Mouse (Mus musculus) intestine, postnatal 0 days (tissue): ENCODE measurements around the gene Sult1a1. TPM values are rescaled to one million over a fixed set of nuclear protein-coding genes. Genes with fewer than 3 reads are reported as not detected.

ENCODE experiments used
- ATAC-seq: fragments of 200-750 bp; cut with Nextera tagmentation; 2 replicates; pipeline ENCODE4 v1.8.0; 2017; ENCODE audit warnings: mild to moderate bottlenecking, moderate TSS enrichment, moderate library complexity
- H3K27ac ChIP-seq: fragments of 300-500 bp; sonication (generic); 2 replicates; pipeline ENCODE4 v1.5.1; 2014; ENCODE audit warnings: mild to moderate bottlenecking, low read depth, low read length, moderate library complexity
- H3K27me3 ChIP-seq: fragments of 300-500 bp; sonication (generic); replicated peaks from 2 replicates; pipeline ENCODE4 v1.6.1; 2014; ENCODE audit warnings: low read length, mixed read lengths; ENCODE audit not compliant: control insufficient read depth, insufficient read depth
- H3K36me3 ChIP-seq: fragments of 300-500 bp; sonication (generic); 2 replicates; pipeline ENCODE4 v1.6.1; 2014; ENCODE audit warnings: mild to moderate bottlenecking, moderate library complexity; ENCODE audit not compliant: control insufficient read depth, insufficient read depth
- H3K4me1 ChIP-seq: fragments of 300-500 bp; sonication (generic); replicated peaks from 2 replicates; pipeline ENCODE4 v1.6.1; 2014; ENCODE audit warnings: antibody characterized with exemption, low read length, mixed read lengths; ENCODE audit not compliant: control insufficient read depth, insufficient read depth
- H3K4me2 ChIP-seq: fragments of 300-500 bp; sonication (generic); replicated peaks from 2 replicates; pipeline ENCODE4 v1.6.1; 2014; ENCODE audit warnings: low read depth, mild to moderate bottlenecking, moderate library complexity
- H3K4me3 ChIP-seq: fragments of 300-500 bp; sonication (generic); 2 replicates; pipeline ENCODE4 v1.5.1; 2014; ENCODE audit warnings: low read depth, low read length
- H3K9ac ChIP-seq: fragments of 300-500 bp; sonication (generic); 2 replicates; pipeline ENCODE4 v1.6.1; 2014; ENCODE audit warnings: mild to moderate bottlenecking, low read depth, low read length
- H3K9me3 ChIP-seq: fragments of 300-500 bp; sonication (generic); 2 replicates; pipeline ENCODE4 v1.6.1; 2016; ENCODE audit warnings: mixed run types; ENCODE audit not compliant: control insufficient read depth
- CTCF ChIP-seq: sonication (generic); IDR thresholded peaks from 2 replicates; pipeline ENCODE4 v1.5.1; 2016; ENCODE audit warnings: low read depth, mild to moderate bottlenecking, control low read depth, antibody characterized with exemption, moderate library complexity
- WGBS: fragments of 180-500 bp; shearing (Covaris S2); extraction: QIAGEN DNeasy Blood & Tissue Kit; methylation state at CpG from one replicate; pipeline ENCODE4 v1.1.7; 2014; 5-methylcytosine and 5-hydroxymethylcytosine counted together
- polyA plus RNA-seq: library from polyadenylated mRNA; unstranded; fragments of >200 nt; fragmentation: Nextera tagmentation; extraction: Ambion mirVana; gene quantifications from 2 replicates; pipeline ENCODE4 v1.2.1, GENCODE M21; 2015

Sult1a1 gene
- 6.8 and 8.2 TPM in 2 replicates for polyA plus RNA-seq

DNA sequence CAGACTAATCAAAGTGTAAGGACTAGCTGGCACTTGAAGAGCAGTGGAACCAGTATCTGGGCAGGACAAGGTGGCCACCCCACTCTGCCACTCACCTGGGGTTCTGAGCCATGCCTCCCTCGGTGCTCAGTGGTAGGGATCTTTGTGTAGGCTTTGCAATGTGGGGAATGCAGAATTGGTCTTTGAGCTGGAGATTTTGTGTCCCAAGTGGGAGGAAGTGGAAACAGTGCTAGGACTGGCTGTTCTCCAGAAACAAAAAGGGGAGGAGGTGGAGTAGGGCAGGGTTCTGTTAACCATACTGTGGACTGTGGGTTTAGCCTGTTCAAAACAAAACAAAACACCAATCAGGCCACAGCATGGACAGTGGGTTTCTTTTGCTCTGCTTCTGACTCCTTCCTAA, at the start of gene Sult1a1:
TSS of gene Sult1a1 (minus strand) at position 226 of the 400 bp plus-strand sequence.
- peak within 1 kb of the TSS; percentile 60 for H3K27ac ChIP-seq
- no peak within 1 kb of the TSS for H3K4me3 ChIP-seq
- ATAC-seq, result no peak
- 67% methylated on average over 1 of the region's 1 CpGs for WGBS
- no peak within 1 kb of the TSS for H3K9ac ChIP-seq
- no peak for TF ChIP-seq CTCF
- H3K4me1 ChIP-seq, result peaks cover 2% of the 10 kb centered on the region; the same call in 1 of the 2 replicates
- H3K27me3 ChIP-seq, result no peaks in the 10 kb centered on the region
- H3K4me2 ChIP-seq, result peak within 1 kb of the TSS; percentile 10; the same call in 1 of the 2 replicates
- no peaks in the 10 kb centered on the region for H3K9me3 ChIP-seq
- peaks cover 22% of the 10 kb centered on the region; the same call in 1 of the 2 replicates for H3K36me3 ChIP-seq

DNA sequence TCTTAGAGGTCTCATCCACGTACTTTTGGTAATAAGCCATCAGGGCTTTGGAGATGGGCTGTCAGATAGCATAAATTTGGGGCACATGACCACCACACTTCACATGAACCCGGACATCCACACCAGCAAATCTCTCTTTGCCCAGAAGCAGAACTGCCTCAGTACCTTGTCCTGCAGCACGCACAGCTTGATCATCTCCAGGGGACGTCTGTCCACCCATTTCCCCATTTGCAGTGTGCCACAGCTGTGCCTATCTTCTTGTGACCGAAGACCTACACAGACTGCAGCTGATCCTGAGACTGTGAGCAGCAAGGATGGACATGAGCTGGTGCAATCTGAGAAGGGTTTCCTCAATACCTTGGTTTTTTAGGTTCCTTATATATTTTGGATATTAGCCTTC, 49.4 kb upstream of the Sult1a1 start:
- Histone ChIP-seq H3K27ac (no peak overlapping the region), H3K4me3 (no peak overlapping the region), H3K36me3 (no peaks in the 10 kb centered on the region), H3K9me3 (no peaks in the 10 kb centered on the region), H3K4me2 (no peak overlapping the region), H3K4me1 (no peaks in the 10 kb centered on the region), H3K27me3 (no peaks in the 10 kb centered on the region), H3K9ac (no peak overlapping the region)
- ATAC-seq, result no peak
- TF ChIP-seq CTCF, result no peak
- WGBS, result 76% methylated on average over 5 of the region's 5 CpGs

DNA sequence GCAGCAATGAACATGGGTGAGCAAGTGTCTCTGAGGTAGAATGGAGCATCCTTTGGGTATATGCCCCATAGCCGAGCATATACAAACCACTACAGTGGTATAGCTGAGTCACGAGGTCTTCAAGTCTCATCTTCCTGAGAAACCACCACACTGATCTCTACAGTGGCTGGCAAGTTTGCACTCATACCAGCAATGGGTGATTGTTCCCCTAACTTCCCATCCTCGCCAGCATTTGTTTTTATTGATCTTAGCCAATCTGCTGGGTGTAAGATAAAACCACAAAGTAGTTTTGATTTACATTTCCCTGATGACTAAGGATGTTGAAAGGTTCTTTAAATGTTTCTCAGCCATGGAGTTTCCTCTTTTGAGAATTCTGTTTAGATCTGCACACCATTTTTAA, 48.8 kb upstream of the Sult1a1 start:
- Histone ChIP-seq H3K4me3 (no peak overlapping the region), H3K27me3 (no peaks in the 10 kb centered on the region), H3K9me3 (no peaks in the 10 kb centered on the region), H3K27ac (no peak overlapping the region), H3K36me3 (no peaks in the 10 kb centered on the region), H3K4me1 (no peaks in the 10 kb centered on the region), H3K4me2 (no peak overlapping the region), H3K9ac (no peak overlapping the region)
- ATAC-seq, result no peak
- TF ChIP-seq CTCF, result no peak
- WGBS, result 61% methylated on average over 3 of the region's 3 CpGs

DNA sequence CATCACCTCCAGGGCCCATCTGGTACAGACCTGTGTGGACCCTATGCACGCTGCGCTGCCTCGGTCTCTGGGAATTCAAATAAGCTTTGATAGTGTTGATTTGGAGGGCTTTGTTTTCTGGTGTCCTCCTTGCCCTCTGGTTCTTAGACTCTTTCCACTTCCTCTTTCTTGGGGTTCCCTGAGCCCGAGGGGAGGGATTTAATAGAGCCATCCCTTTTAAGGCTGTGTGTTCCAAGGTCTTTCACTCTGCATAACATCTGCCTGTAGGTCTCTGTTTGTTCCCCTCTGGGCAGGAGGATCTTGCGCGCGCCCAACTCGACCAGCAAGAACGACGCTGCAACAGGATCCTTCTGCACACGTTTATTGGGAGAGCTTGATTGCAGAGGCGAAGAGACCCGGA, 45.4 kb upstream of the Sult1a1 start:
- Histone ChIP-seq H3K4me3 (no peak overlapping the region), H3K4me2 (no peak overlapping the region), H3K27me3 (no peaks in the 10 kb centered on the region), H3K4me1 (no peaks in the 10 kb centered on the region), H3K9ac (no peak overlapping the region), H3K9me3 (no peaks in the 10 kb centered on the region), H3K36me3 (no peaks in the 10 kb centered on the region), H3K27ac (no peak overlapping the region)
- no peak for TF ChIP-seq CTCF
- ATAC-seq, result no peak
- 90% methylated on average over 13 of the region's 13 CpGs for WGBS

DNA sequence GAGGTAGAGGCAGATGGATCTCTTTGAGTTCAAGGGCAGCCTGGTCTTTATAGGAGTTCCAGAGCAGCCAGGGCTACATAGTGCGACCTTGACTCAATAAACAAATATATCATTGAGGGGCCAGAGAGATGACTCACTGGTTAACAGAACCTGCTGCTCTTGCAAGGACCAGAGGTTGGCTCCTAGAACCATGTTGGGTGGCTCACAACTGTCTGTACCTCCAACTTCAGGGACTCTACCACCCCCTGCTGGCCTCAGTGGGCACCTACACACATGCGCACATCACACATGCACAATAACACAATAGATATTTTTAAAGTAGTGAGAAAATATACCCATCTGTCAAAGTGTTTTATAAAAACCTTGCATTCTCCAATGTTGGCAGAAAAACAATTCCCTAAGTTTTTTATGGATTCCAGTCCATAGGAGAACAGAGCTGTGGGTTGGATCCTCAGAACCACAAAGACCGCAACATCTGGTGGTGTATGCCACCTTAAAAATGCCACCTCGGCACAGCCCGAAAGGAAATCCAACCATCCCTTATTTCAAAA, 42.6 kb upstream of the Sult1a1 start:
- Histone ChIP-seq H3K4me2 (no peak overlapping the region), H3K9me3 (no peaks in the 10 kb centered on the region), H3K9ac (no peak overlapping the region), H3K27me3 (no peaks in the 10 kb centered on the region), H3K36me3 (no peaks in the 10 kb centered on the region), H3K4me3 (no peak overlapping the region), H3K4me1 (no peaks in the 10 kb centered on the region), H3K27ac (no peak overlapping the region)
- 0 out of 2 replicates have a peak, but pooled peaks have one; percentile 35 for TF ChIP-seq CTCF
- WGBS, result 94% methylated on average over 5 of the region's 5 CpGs
- no peak for ATAC-seq

DNA sequence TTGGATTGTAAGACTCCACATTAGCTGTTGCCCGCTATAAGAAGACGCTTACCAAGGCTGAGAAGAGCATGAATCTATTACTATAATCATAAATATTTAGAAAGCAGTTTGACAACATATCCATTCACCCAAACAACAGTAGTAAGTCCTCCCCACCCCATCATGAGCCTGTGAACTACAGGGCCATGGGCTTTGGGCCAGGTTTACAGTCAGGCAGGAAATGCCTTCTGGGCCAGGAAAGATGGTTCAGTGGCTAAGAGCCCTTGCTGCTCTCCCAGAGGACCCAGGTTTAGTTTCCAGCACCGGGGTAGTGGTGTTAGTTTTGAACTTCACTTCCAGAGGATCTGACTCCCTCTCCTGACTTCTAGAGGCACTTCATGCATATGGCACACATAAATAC, 41.3 kb upstream of the Sult1a1 start:
- no peaks in the 10 kb centered on the region for H3K4me1 ChIP-seq
- 63% methylated on average over 3 of the region's 3 CpGs for WGBS
- H3K4me3 ChIP-seq, result no peak overlapping the region
- H3K9me3 ChIP-seq, result no peaks in the 10 kb centered on the region
- no peak overlapping the region for H3K4me2 ChIP-seq
- no peak for TF ChIP-seq CTCF
- no peaks in the 10 kb centered on the region for H3K36me3 ChIP-seq
- no peaks in the 10 kb centered on the region for H3K27me3 ChIP-seq
- no peak for ATAC-seq
- H3K9ac ChIP-seq, result no peak overlapping the region
- H3K27ac ChIP-seq, result no peak overlapping the region; the same call in 1 of the 2 replicates
